ENCODE assay signal across 30 mouse cellular contexts in the genomic region with DNA sequence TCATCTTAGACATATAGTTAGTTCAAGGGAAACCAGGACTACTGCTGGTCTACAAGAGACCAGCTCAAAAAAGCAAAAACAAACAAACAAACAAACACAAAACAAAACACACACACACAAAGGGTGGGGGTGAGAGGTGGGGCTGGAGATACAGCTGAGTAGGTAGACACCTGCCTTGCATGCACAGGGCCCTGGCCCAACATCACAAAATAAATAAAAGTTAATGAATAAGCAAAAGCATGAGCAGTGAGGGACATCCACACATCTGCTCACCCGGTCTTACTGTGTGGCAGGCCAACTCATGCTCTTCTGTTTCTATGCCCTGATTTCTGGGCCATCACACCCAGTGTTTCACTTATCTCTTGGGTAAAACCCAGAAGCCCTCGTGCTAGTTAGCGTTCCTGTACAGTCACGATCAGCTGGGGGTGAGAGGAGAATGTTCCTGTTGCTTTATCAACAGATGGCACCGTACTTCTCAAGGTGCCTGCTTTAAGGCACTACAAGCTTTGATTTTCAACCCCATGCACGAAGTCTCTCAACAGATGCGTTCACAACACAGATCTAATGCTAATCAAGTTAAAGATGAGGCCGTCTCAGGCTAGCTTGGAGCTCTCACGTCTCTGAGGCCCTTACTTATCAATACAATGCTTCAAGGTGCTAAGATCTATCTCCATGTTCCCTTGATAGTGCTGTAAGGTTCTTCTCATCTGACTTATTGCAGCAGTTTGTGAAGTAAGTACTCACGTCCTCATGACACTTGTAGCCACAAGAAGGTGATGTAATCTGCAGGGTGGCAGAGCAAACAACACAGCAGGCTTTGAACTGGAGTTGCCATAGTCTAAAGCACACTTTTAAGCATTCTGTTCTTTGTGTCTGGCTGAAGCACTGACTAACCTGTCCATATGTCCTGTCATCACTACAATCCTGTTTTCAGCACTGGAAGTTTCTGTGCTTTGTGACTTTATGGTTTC. TPM values are rescaled to one million over a fixed set of nuclear protein-coding genes. Genes with fewer than 3 reads are reported as not detected.
A peak's percentile ranks its signal among the peaks of the same experiment; 100 is the strongest.
DNase-seq lines count a peak whose midpoint lies in the region; ATAC-seq and TF ChIP-seq lines count a peak whose summit lies in the region.
"Had no signal": no experiment of that assay in that cellular context is flagged by ENCODE, and none has a peak within 500 bp of the region (broad histone marks: within the 10 kb centered on the region; RNA-seq: fewer than 3 reads in every experiment).

No protein-coding gene starts in this region.

- H3K4me3 ChIP-seq in liver, embryonic 15.5 days (replicated peaks) = no peak overlapping the region
- no peak overlapping the region for H3K4me3 ChIP-seq in stomach, embryonic 14.5 days (ENCODE audit: low read depth, low read length)
- no peak overlapping the region for H3K4me3 ChIP-seq in stomach, postnatal 0 days (ENCODE audit: low read depth, low read length)
- no peak overlapping the region for H3K4me3 ChIP-seq in liver, postnatal 0 days (ENCODE audit: low read depth, low read length)
- no peak overlapping the region for H3K4me3 ChIP-seq in cerebellum, adult 2 months (replicated peaks; ENCODE audit: insufficient read depth, low read depth, low read length)
- H3K4me3 ChIP-seq: forebrain, embryonic 15.5 days; heart, embryonic 12.5 days; megakaryocyte, embryonic 14.5 days; midbrain, embryonic 13.5 days had no signal

- no peak overlapping the region for H3K4me2 ChIP-seq in liver, embryonic 15.5 days
- no peak overlapping the region for H3K4me2 ChIP-seq in stomach, embryonic 14.5 days (replicated peaks; ENCODE audit: low read depth, low read length)
- H3K4me2 ChIP-seq in stomach, postnatal 0 days (replicated peaks; ENCODE audit: low read depth) = no peak overlapping the region
- H3K4me2 ChIP-seq in liver, postnatal 0 days (ENCODE audit: low read depth, low read length) = no peak overlapping the region
- H3K4me2 ChIP-seq: forebrain, embryonic 15.5 days; heart, embryonic 12.5 days; midbrain, embryonic 13.5 days had no signal

- no peak for TF ChIP-seq EP300 in stomach, postnatal 0 days (optimal IDR thresholded peaks at IDR 0.05)
- TF ChIP-seq EP300 in liver, postnatal 0 days (IDR thresholded peaks at IDR 0.05; ENCODE audit: low read depth) = no peak

- DNase-seq in liver (no peak), adipocyte (ENCODE audit: low spot score) (no peak)
- no peak for DNase-seq in stomach, postnatal 0 days (ENCODE audit: low spot score)
- no peak for DNase-seq in liver, postnatal 0 days
- DNase-seq in cerebellum, adult 2 months = no peak
- DNase-seq in heart, adult 18-20 months = no peak
- DNase-seq: adrenal gland, adult 8-10 months; B cell, adult 2 months; cerebellum, adult 18-20 months; cerebellum, postnatal 25 days; embryo, embryonic 11 days; gastrocnemius, postnatal 14 days; heart, adult 11 months; heart, postnatal 14 days; kidney, adult 2 months; kidney, postnatal 14 days; layer of hippocampus, postnatal 36 days; right cerebral cortex, postnatal 25 days; thymus, adult 18-20 months; thymus, postnatal 4 days had no signal

- H3K36me3 ChIP-seq in liver, embryonic 15.5 days (replicated peaks) = no peaks in the 10 kb centered on the region
- no peaks in the 10 kb centered on the region for H3K36me3 ChIP-seq in stomach, embryonic 14.5 days (ENCODE audit: control insufficient read depth, insufficient read depth, low read length)
- no peaks in the 10 kb centered on the region for H3K36me3 ChIP-seq in stomach, postnatal 0 days (ENCODE audit: control insufficient read depth, insufficient read depth, low read length)
- no peaks in the 10 kb centered on the region for H3K36me3 ChIP-seq in liver, postnatal 0 days (replicated peaks; ENCODE audit: insufficient read depth, low read length)
- H3K36me3 ChIP-seq: forebrain, embryonic 15.5 days; G1E; heart, embryonic 12.5 days; midbrain, embryonic 13.5 days had no signal

- H3K27me3 ChIP-seq in liver, embryonic 15.5 days = no peaks in the 10 kb centered on the region
- no peaks in the 10 kb centered on the region for H3K27me3 ChIP-seq in stomach, embryonic 14.5 days (ENCODE audit: control insufficient read depth, insufficient read depth, low read length)
- no peaks in the 10 kb centered on the region for H3K27me3 ChIP-seq in stomach, postnatal 0 days (ENCODE audit: control insufficient read depth, insufficient read depth, low read length)
- no peaks in the 10 kb centered on the region for H3K27me3 ChIP-seq in liver, postnatal 0 days (ENCODE audit: insufficient read depth, low read length)
- H3K27me3 ChIP-seq in cerebellum, adult 2 months (ENCODE audit: control insufficient read depth, insufficient read depth, low read length) = no peaks in the 10 kb centered on the region
- H3K27me3 ChIP-seq: CH12.LX; forebrain, embryonic 15.5 days; heart, embryonic 12.5 days; midbrain, embryonic 13.5 days had no signal

- no peak overlapping the region for H3K9ac ChIP-seq in liver, embryonic 15.5 days
- no peak overlapping the region for H3K9ac ChIP-seq in stomach, embryonic 14.5 days (replicated peaks; ENCODE audit: low read depth, low read length)
- H3K9ac ChIP-seq in stomach, postnatal 0 days (ENCODE audit: low read length) = no peak overlapping the region
- no peak overlapping the region for H3K9ac ChIP-seq in liver, postnatal 0 days (replicated peaks)
- H3K9ac ChIP-seq: forebrain, embryonic 15.5 days; heart, embryonic 12.5 days; liver, embryonic 14.5 days; midbrain, embryonic 13.5 days had no signal

- 46% methylated on average over 10 of the region's 10 CpGs for WGBS in liver, embryonic 15.5 days (ENCODE audit: insufficient replicate concordance)
- WGBS in stomach, embryonic 14.5 days = 70% methylated on average over 10 of the region's 10 CpGs
- 72% methylated on average over 10 of the region's 10 CpGs for WGBS in stomach, postnatal 0 days
- WGBS in liver, postnatal 0 days (ENCODE audit: insufficient replicate concordance) = 48% methylated on average over 10 of the region's 10 CpGs
- 76% methylated on average over 10 of the region's 10 CpGs for WGBS in cerebellum, adult 2 months

- ATAC-seq in liver, embryonic 15.5 days (ENCODE audit: insufficient read depth) = 0 out of 2 replicates have a peak, but pooled peaks have one; percentile 44
- 0 out of 2 replicates have a peak, but pooled peaks have one; percentile 49 for ATAC-seq in stomach, embryonic 14.5 days (ENCODE audit: insufficient number of reproducible peaks, insufficient read depth, low FRiP score, low read depth)
- ATAC-seq in stomach, postnatal 0 days (ENCODE audit: low FRiP score, low TSS enrichment) = no peak
- ATAC-seq in liver, postnatal 0 days = peak; percentile 45; the same call in 1 of the 2 replicates
- ATAC-seq: forebrain, embryonic 15.5 days; hindbrain, postnatal 0 days; midbrain, embryonic 13.5 days had no signal

- H3K9me3 ChIP-seq in liver, embryonic 15.5 days (replicated peaks) = no peaks in the 10 kb centered on the region
- no peaks in the 10 kb centered on the region for H3K9me3 ChIP-seq in stomach, embryonic 14.5 days (ENCODE audit: control insufficient read depth, low read depth, low read length)
- H3K9me3 ChIP-seq in stomach, postnatal 0 days (ENCODE audit: control insufficient read depth, low read length) = no peaks in the 10 kb centered on the region
- no peaks in the 10 kb centered on the region for H3K9me3 ChIP-seq in liver, postnatal 0 days (ENCODE audit: low read length)
- H3K9me3 ChIP-seq: forebrain, embryonic 15.5 days; G1E; heart, embryonic 12.5 days; midbrain, embryonic 13.5 days had no signal

- TF ChIP-seq POLR2A in cerebellum, adult 2 months (IDR thresholded peaks at IDR 0.05; ENCODE audit: borderline replicate concordance, insufficient read depth, low read length) = no peak

- no peak for TF ChIP-seq CTCF in stomach, postnatal 0 days (IDR thresholded peaks at IDR 0.05; ENCODE audit: low read depth)
- TF ChIP-seq CTCF in liver, postnatal 0 days (IDR thresholded peaks at IDR 0.05; ENCODE audit: low read depth) = no peak
- no peak for TF ChIP-seq CTCF in cerebellum, adult 2 months (IDR thresholded peaks at IDR 0.05; ENCODE audit: borderline replicate concordance, insufficient read depth, low read depth, low read length)

- 0 out of 2 replicates have a peak, but pooled peaks cover 8% of the 10 kb centered on the region for H3K4me1 ChIP-seq in liver, embryonic 15.5 days (replicated peaks)
- no peaks in the 10 kb centered on the region for H3K4me1 ChIP-seq in stomach, embryonic 14.5 days (ENCODE audit: control insufficient read depth, insufficient read depth, low read length)
- H3K4me1 ChIP-seq in stomach, postnatal 0 days (replicated peaks; ENCODE audit: control insufficient read depth, insufficient read depth) = no peaks in the 10 kb centered on the region
- no peaks in the 10 kb centered on the region for H3K4me1 ChIP-seq in liver, postnatal 0 days (ENCODE audit: insufficient read depth)
- H3K4me1 ChIP-seq in cerebellum, adult 2 months (ENCODE audit: control insufficient read depth, insufficient read depth, low read length) = peaks cover 10% of the 10 kb centered on the region
- H3K4me1 ChIP-seq: heart, embryonic 12.5 days; megakaryocyte, embryonic 14.5 days had no signal

- no peak overlapping the region for H3K27ac ChIP-seq in liver, embryonic 15.5 days (replicated peaks)
- no peak overlapping the region for H3K27ac ChIP-seq in stomach, embryonic 14.5 days (ENCODE audit: low read length)
- H3K27ac ChIP-seq in stomach, postnatal 0 days (replicated peaks) = no peak overlapping the region
- no peak overlapping the region for H3K27ac ChIP-seq in liver, postnatal 0 days (ENCODE audit: low read depth)
- no peak overlapping the region for H3K27ac ChIP-seq in cerebellum, adult 2 months (ENCODE audit: insufficient read depth, low read length)
- H3K27ac ChIP-seq: forebrain, embryonic 15.5 days; hindbrain, postnatal 0 days; liver, embryonic 14.5 days; midbrain, embryonic 13.5 days had no signal

RNA-seq across cellular contexts. Expression of gene Arfgap2, which starts 56.1 kb away (rescaled TPM):
- 60.7 and 67.9 TPM in 2 replicates for polyA plus RNA-seq in liver, embryonic 15.5 days (2015; fragmentation: Nextera tagmentation; extraction: Ambion mirVana)
- polyA plus RNA-seq in stomach, embryonic 14.5 days (2014; fragmentation: Nextera tagmentation; extraction: Ambion mirVana) = 65.1 and 75.7 TPM in 2 replicates
- polyA plus RNA-seq in stomach, postnatal 0 days (2015; fragmentation: Nextera tagmentation; extraction: Ambion mirVana) = 46.7 and 48.1 TPM in 2 replicates
- polyA plus RNA-seq in liver, postnatal 0 days (2015; fragmentation: Nextera tagmentation; extraction: Ambion mirVana) = 64.2 and 65.1 TPM in 2 replicates
- 51.9 and 54.1 TPM in 2 replicates for polyA plus RNA-seq in cerebellum, adult 2 months (2012; rRNA removed)
- 10 to 100 TPM; 52.1 to 54.1 TPM for total RNA-seq in heart, adult 18-20 months (2021)
